Mouse (Mus musculus): ENCODE results near the gene Oas1h.

GRCm38 (mm10) chr5:120890991-120891390, 29.8 kb downstream of the Oas1h start:
- TF ChIP-seq ZC3H11A (IDR thresholded peaks at IDR 0.05; ENCODE audit: borderline replicate concordance, low read depth, low read length) (no peak), ZNF384 (IDR thresholded peaks at IDR 0.05; ENCODE audit: low read depth, low read length) (no peak), MAFK (IDR thresholded peaks at IDR 0.05; ENCODE audit: insufficient read depth, low read depth, low read length) (no peak), CHD2 (IDR thresholded peaks at IDR 0.05; ENCODE audit: low read depth, low read length) (no peak)

Data from ES-E14 (cell line).